Mouse (Mus musculus) CH12F3 (cell line): ENCODE measurements at regions not wholly inside any gene's neighbourhood (a gene's known extent, or its start where the extent isn't known, plus 50 kb on each side); places are given as distances from the start of the nearest gene placed in this dataset.

Experiments
- in situ Hi-C: fragments of 300-500 bp; cut with MboI; formaldehyde crosslinking; loops from 2 replicates; pipeline ENCODE4 v1.14.3; 2020; ENCODE audit warnings: low sequenced_read_pairs

GRCm38 (mm10) chr1:73079518-73079917, 63.8 kb upstream of the Tnp1 start:
- in situ Hi-C loops: no loop called here

- in situ Hi-C loops: no loop called here
These were observed 61.4 kb upstream of the Tnp1 start for GRCm38 (mm10) chr1:73077156-73077555.

GRCm38 (mm10) chr1:73075699-73076373, 60.1 kb upstream of the Tnp1 start:
- in situ Hi-C loops: no loop called here

DNA sequence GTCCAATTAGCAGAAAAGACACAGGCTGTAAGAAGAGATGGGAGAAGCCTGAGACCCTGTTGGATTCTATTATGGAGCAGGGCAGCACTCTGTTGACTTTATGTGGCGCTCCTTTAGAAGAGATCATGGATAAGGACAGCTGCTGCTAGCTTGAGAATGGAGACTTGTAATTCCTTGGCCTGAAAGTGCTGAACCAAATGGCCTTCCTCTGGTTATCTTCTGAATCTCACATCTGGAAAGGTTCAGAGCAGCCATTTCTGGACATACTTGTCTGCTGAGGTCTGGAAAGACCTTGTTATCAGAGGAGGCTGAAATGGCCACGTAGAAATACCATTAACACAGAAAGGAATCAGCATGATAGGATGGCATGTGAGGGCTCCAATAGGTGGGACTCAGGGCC, 59.5 kb upstream of the Tnp1 start:
- in situ Hi-C loops: no loop called here

- in situ Hi-C loops: no loop called here
These were observed 58.8 kb upstream of the Tnp1 start for GRCm38 (mm10) chr1:73074525-73074924.

GRCm38 (mm10) chr1:73072237-73072904, 56.7 kb upstream of the Tnp1 start:
- in situ Hi-C loops: no loop called here

GRCm38 (mm10) chr1:73070126-73070525, 54.4 kb upstream of the Tnp1 start:
- in situ Hi-C loops: no loop called here
